Mouse (Mus musculus) urinary bladder, postnatal 14 days (tissue): ENCODE results near the gene Ero1lb.

Experiments used
- DNase-seq: peaks from one replicate; pipeline ENCODE4 v3.0.0; 2021; ENCODE audit warnings: low spot score

Ero1lb gene

DNA sequence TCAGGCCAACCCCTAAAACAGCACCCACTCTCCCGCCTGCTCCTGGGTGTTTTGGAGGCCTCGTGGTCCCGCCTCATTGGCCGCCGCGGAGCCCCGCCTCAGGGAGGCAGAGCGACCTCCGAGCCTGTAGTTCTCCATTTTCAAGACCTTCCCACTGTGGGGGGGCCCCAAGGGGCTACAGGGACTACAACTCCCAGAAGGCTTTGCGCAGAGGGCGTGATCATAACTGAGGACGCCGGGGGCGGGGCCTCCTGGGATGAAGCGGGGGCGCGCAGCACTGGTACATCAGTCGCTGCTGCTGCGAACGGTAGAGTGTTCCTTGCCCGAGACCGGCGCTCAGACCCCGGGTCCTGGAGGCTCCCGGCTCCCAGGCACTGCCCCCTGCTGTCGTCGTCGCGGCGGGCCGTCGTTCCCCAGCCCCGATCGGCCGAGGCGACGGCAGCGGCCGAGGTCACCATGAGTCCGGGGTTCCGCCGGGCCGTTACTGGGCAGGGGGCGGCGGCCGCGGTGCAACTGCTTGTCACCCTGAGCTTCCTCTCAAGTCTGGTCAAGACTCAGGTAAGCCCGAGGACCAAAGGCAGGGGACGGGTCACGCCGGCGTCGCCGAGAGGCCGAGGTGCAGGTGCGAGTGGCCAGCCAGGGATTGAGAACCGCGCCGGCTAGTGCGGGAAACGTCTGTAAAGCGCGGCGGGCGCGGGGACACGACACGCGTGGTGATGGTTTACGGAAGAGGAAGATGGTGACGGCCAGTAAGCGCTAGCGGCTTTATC lies at the start of gene Ero1lb:
TSS of gene Ero1lb (plus strand) at position 254 of the 770 bp plus-strand sequence.
- DNase-seq: peak; percentile 98

DNA sequence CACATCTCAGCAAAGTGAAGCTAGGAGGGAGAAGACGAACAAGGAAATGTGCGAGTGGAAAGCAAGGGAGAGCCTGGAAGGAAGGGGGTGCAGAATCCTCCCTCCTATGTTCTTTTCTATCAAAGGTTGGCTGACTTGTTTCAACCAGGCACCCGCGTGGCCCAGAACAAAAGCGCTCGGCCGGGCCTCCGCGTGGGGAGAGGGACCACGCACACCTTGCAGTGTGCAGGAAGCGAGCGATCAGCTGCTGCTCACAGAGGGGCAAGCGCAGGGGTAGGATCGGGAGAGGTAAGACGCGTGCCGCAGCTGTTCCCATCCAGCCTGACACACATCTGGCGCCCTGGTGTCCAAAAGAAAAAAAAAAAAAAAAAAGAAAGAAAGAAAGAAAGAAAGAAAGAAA lies 46.3 kb upstream of the Ero1lb start:
- no peak for DNase-seq

DNA sequence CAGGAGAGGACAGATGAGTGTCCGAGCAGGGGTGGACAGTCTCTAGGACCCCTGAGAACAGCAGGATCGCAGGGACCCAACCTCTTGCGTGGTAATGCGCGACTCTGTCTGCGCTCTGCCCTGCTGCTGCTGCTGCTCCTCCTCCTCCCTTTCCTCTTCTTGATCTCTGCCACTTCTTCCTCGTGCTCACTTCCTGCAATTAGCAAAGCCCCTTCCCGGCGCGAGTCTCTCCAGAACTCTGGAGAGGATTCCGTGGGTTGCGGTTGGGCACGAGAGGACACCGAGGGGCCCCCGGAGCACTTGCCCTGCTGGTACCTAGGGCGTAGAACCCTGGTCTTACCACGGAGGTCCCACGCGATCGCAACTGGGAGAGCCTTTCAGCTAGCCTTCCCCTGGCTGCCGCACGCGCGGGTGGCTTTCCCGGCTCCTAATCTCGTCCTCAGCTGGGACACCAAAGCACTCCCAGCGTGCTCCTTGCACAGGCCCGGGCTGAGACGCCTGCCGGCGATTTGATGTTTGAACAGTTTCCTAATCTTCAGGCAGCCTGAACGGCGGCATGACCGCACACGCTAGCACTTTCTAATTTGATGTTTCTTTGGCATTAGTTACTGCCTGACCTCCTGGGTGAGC lies 45.6 kb upstream of the Ero1lb start, which contains the start of gene Edaradd:
TSS of gene Edaradd (minus strand) at position 484 of the 630 bp plus-strand sequence.
- DNase-seq: peak; percentile 78

DNA sequence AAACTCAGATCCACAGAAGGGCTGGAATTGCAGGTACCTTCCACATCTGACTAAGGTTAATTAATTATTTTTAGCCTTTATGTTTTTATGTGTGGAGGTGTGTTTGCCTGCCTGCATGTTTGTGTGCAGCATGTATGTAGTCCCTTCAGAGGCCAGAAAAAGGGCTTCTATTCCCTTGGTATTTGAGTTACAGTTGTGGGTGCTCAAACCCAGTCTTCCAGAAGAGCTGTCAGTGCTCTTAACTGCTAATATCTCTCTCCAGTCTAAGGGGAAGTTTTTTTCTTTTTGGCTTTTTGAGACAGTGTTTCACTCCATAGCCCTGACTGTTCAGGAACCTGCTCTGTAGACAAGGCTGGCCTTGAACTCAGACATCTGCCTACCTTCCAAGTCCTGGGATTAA lies 43.3 kb upstream of the Ero1lb start:
- DNase-seq: no peak

DNA sequence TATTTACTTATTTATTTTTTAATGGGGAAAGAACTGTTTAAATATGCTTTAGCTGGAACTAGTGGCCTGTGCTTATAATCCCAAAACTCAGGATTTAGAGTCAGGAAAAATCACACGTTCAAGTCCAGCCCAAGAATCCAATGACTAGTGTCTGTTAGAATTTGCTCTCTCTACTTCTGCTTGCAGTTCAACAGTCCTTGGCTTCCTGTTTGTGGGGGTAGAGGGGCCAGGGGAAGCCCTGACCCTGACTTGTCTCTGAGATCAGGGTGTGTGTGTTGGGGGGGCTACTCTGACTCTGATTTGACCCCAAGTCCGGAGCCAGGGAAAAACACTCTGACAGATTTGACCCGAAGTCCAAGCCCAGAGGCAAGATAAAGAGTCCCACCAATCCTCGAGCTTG lies 40.0 kb upstream of the Ero1lb start:
- DNase-seq: no peak

DNA sequence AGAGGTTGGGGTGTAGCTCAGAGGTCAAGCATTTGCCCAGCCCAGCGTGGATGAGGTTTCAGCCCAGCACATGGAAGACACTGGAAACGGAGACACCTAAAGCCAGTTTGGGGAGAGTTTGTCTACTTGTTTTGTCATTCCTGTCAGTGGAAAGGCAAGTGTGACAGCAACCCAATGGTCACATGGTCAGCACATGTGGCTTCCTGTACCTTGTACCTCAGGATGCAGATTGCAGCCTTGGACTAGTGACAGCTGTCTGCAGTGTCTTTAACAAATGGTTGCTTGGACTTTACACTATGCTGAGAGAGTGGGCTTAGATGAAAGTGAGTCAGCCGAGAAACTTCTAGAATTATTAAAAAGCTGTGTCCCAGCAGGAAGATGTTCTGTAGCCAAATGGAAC lies 31.0 kb upstream of the Ero1lb start:
- DNase-seq: no peak

DNA sequence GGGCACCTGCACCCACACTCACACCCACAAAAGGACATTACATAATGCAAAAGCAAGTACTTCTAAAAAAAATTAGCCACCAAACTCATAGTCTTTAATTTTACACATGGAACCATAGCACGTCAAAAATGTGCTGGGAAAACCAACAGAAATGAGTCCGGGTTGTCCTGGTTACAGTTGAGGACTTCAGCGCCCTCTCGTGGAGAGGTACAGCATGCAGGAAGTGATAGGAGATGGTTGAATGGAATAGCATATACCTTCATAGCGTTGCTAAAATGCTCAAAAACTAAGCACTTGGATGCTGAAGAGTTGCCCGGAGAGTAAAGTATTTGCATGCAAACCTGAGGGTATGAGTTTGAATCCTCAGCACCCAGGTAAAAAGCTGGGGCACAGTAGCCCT lies 27.7 kb upstream of the Ero1lb start:
- DNase-seq: peak; percentile 73

DNA sequence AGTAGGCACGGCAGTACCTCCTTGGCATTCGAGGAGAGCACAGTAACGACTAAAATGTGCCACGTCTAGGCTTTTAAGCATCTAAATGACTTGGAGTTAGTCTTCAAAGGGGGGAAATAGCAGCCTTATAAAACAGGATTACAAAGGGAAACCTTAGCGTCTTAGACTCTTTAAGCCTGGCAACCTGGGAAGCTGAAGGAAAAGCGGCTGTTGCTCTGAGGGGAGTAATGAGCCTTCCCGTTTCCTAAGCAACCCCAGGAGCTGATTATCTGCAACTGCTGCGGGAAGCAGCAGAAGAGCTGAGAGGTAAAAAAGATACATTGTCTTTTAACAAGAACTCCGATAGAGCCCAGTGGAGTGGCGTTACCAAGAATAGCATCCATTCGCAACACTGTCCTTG lies 26.0 kb upstream of the Ero1lb start:
- DNase-seq: no peak

DNA sequence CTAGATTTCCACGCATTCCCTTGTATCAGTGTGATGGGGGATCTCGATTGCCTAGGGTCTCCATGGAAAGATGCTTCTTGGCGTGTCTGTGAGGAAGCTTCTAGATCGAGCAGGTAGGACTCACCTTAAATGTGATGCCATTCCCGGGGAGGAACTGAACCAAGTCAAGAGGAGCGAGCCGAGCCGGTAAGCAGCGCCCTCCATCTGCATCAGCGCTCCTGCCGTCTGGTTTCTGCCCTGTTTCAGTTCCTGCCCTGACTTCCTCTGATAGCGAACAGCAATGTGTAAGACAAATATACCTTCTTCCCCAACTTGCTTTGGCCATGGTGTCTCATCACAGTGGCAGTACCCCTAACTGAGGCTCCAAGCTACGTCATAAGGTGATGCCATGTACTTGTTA lies 25.6 kb upstream of the Ero1lb start:
- DNase-seq: no peak

DNA sequence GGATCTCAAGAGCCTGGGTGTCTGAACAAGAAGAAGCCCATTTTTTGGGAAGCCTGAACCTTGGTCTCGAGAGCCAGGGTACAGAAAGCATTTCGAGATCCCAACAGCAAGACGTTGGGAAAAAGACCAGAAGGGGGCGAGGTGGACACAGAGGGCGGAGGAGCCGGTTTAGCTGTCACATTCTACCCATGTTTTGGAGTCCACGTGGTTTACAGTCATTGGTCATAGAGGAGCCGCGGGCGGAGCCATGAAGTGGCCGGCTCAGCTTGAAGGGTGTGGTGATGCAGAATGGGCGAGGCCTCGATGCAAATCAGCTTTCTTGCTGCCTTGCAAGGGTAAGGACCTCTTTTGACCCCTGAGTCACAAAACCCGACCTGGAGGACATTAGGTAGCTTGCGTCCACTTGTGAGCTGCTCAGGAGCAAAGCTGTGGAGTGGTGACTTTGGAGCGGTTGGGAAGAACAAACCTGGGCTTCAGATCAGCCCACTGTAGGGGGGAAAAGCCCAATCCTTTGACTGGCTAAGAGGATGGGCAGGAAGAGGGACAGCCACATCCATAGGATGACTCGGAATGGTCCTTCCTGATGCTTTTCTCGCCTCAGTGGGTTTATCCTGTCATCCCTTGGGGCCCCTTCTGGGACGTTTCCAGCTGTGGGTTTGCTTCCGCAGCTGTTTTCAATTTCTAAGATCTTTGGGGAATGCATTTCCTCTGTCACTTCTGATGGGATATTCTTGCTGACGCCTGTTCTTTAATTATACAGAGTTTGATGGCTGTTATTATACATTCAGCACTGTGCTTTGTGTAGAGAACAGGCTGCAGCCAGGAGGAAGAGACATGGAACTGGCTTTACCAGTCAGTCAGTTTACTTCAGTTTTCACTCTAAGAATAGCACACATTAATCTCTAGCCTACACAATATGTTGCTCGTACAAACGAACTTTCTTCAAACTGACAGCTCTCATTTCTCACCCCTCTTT lies 23.4 kb upstream of the Ero1lb start:
- DNase-seq: peak; percentile 75

DNA sequence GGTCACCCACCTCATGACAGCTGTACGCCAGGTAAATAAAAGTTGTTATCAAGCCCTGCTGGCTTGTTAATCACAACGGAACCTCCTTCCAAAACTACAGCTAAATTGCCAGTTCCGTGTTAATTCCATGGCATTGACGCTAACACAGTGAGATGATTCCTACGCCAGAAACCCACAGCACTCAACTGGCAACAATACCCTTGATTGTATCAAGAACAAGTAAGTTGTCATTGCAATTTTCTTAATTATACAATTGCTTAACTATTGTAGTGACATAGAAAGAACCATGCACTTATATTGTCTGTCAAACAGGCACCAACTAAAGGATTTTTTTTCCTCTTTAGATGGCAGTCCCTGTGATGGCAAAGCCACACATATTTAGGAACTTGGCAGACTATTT lies 22.4 kb upstream of the Ero1lb start:
- DNase-seq: no peak

DNA sequence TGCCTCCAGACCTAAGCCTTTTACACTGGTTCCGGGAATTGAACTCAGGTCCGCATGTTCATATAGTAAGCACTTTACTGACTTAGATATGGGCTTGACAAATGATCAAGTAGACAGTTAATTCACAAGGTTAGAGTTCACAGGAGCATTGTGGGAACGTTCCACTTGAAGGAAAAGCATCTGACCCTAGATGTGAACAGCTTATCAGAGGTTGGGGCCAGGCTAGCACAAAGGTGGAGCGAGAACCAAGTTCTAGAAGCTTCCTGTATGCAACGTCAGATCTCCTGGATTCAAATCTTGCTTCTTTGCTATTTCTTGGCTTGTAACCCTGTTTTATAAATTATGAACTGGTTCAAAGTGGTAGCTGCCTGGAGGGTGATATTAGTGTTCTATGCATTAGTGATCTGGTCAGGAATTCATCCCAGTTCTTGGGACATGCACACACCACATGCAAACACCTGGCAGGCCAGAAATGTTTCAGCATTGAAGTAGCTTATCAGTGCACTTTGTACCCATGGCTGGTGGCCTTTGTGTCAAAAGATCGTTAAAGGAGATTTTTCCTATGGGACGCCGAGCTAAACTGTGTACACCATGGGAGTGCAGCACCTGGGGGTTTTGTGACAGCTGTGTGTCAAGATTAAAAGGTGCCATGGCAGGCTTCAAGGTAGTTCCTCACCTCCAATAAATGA lies 21.6 kb upstream of the Ero1lb start:
- no peak for DNase-seq

DNA sequence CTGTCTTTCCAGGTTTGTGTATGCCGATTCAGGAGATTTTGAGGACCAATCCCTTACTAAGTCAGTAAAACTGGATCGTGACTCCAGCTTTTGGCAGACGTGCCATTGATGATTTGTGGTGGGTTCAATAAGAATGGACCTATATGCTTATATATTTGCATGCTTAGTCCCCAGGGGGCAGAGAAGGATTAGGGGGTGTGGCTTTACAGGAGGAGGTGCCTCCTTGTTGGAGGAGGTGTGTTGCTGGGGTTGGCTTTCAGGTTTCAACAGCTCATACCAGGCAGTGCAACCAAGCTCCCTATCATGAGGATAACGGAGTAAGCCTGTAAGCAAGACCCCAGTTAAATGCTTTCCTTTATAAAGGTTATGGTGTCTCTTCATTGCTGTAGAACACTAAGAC lies 11.5 kb upstream of the Ero1lb start:
- DNase-seq: no peak

DNA sequence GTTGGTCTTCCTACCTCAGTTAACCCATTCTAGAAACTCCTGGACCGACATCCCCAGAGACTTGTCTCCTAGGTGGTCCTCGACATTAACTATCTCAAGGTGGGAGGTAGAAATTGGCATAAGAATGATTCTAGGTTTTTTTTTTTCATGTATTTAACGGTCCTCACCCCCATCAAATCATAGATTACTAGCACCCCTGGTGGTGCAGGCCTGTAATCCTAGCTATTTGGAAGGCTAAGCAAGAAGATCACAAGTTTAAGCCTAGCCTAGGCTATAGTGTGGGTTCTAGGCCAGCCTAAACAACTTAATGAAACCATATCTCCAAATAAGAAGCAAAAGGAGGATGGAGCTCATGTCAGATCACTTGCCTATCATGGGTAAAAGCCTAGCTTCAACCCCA lies 6.6 kb upstream of the Ero1lb start:
- no peak for DNase-seq

DNA sequence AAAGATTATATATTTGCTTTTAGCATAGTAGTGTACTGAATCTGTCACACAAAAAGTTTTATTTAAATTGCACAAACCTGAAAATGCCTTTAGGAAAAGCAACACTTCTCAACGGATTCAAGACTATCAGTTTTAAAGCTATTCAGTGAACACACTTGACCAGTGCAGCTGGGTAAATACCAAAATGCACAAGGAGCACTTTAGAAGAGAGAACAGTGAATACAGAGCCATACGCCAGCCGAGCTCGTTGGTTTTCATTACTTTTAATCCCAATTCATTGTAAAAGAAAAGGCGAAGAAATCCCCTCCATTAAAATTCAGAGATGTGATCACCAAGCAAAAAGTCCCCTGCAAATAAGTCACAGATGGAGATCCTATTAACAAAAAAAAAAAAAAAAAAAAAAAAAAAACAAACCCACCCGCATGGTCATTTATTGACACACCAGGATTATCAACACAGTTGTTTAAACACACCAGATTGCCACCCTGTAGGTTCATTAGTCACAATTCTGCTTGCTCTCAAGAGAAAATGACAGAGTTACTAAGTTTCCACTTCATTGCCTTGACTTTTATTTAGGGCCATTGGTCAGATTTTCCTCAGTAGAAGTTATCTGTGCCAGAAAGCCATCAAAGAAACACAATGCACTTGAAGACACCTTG lies 6.1 kb upstream of the Ero1lb start:
- DNase-seq: no peak

DNA sequence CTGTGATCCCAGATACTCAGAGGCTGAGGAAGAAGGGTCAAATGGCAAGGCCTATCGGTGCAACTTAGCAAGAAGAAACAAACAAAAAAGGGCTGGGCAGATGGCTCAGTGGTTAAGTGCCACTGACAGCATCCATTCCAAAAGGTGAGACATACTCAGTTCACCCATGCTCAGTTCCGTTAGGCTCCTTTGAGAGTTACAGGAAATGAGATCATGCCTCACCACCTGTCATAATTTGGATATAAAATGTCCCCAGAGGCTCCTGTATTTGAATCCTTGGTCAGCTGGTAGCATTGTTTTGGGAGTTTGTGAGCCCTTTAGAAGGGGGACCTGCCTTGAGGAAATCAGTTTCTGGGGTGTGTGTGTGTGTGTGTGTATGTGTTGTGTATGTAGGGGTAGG lies 3.9 kb upstream of the Ero1lb start:
- no peak for DNase-seq

DNA sequence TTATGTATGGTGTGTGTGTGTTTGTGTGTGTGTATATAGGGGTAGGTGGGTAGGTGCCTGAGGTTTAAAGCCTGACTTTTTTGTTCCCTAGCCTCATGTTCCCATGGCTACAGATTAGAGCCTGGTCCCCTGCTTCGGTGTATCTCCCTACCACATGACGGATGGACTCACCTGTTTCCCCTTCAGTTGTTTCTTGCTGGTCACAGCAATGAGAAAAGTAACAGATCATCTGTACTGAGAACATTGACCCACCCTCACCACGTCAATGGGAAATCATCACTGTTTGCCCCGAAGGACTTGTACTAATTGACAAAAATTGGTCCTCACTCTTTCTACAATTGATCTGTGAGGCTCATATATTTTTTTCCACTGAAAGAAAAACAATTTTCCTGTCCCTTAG lies 3.4 kb upstream of the Ero1lb start:
- no peak for DNase-seq

DNA sequence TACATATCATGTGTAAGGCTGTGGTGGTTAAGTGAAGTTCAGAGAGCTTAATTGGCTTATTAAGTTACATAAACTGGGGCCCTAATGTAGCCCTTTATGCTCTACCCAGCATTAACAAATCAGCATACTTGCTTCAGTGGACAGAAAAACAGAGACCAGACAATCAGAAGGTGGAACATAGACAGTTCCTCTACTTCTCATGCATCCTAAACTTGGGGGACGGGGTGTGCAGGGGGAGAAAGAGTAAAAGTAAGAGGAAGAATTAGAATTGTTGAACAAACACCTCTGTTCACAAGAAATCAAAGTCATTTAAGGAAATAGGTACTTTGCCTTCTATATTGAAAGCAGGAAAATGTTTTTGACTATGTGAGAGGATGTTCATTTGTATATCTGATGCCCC lies 2.3 kb downstream of the Ero1lb start:
- no peak for DNase-seq

DNA sequence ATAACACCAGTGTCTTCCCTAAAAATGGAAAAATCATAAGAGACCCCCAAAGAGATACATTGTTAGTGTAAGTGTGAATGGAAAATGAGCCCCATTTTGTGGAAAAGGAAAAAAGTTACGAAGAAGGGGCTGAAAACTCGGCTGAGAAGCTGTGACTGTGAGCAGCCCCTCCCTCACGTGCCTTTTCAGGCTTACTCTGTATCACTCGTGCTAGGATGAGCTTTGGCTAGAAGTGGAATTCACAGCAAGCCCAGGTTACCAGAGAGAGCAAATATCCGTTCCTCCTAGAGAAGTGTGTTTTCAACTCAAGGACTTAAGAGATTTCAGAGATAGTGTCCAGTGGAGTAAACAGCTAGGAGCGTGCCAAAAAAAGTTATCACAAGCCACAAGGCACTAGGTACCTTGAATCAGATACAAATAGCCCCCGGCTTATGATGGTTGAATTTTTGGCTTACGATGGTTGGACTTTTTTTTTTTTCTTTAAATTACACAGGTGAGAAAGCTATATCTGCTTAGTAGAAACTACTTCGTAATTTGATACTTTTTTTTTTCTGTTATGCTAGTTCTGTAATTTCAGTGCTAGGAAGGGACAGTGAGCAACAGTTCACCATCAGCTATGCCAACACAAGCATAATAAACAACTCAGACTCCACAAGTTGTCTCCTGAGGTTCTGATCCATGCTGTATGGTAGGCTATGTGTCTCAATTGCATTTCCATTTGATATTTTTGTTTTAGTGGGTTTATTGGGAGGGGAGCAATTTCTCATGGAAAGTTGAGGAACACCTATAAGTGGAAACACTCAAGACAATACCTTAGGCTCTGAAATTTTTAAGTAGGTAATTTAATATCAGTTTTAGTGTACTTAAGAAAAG lies 3.2 kb downstream of the Ero1lb start:
- DNase-seq: no peak

DNA sequence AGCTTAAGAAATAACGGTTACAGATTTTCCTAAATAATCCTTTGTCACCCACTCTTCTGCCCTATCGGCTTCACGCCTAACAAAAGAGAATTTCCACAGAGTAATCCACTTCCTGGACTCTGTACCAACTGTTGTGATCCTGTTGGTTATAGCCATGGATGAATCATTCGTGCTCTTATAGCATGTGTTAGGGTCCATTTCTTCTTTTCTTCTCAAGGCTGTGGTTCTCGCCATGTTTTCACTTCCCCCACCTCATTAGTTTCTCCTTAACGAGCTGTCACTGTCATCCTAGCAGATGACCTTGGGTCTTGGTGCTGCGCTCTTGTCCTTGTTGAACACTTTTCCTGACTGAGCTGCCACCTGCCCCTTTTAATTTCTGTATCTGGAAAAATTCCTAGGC lies 4.1 kb downstream of the Ero1lb start:
- DNase-seq: no peak
